Mouse (Mus musculus): ENCODE measurements around the gene Eras. TPM values are rescaled to one million over a fixed set of nuclear protein-coding genes. Genes with fewer than 3 reads are reported as not detected.

Eras gene
- polyA plus RNA-seq, 1 experiment from 2014 or later: not detected

DNA sequence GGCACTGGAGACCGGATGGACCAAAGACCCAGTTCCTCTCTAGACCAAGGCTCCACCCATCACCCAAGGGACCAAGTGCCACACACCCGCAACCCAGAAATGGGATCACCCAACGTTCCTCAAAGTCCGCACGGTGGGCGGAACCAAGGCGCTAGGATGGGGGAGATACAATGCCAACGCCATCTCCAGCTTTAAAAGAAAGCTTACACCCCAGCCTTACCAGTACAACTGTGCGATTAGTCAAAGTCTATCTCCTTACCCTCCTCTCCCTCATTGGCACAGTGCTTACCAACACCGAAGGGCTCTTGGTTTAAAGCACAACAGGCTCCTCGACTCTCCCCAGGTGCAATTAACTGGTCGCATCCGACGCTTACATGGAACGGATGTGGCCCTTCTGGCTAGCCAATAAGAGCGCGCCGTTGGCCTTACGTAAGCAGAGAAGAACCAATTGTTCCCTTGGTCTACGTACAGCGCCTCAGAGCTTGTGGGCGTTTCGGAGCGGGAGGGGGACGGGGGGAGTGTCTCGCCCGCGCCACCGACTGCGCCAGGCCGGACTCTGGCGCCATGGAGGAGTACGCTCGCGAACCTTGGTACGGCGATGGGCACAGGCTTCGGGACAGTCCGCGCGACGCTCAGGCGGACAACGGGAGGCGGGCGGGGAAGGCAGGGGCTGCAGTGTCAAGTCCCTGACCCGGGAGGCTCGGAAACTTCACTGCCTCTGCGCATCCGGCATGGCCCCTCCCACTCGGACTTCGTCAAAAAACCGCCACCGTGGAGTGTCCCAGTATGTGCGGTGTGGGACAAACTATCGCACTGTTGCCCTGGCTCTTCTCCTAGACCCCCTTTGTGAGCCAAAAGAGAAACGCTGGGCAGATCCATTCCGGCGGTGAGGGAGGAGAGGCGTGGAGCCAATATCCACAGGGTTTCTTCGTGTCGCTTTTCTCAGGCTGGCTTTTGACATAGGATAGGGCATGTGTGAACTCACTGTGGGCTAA is 29.2 kb downstream of the Eras start, which contains the start of the genes Pqbp1 and Timm17b:
TSS of gene Pqbp1 (minus strand) at position 390 of the 995 bp plus-strand sequence.
TSS of gene Timm17b (plus strand) at position 478 of the 995 bp plus-strand sequence.
- peak; percentile 85 for DNase-seq (ENCODE audit: low spot score)
- Histone ChIP-seq H3K36me3 (ENCODE audit: control insufficient read depth, insufficient read depth, low read length) (peaks cover 10% of the 10 kb centered on the region), H3K27me3 (replicated peaks; ENCODE audit: control insufficient read depth, insufficient read depth, low read length) (no peaks in the 10 kb centered on the region), H3K27ac (ENCODE audit: low read depth) (peak within 1 kb of the TSS; percentile 75; the same call in 1 of the 2 replicates), H3K4me3 (ENCODE audit: low read depth, low read length) (peak within 1 kb of the TSS; percentile 54), H3K9me3 (ENCODE audit: control insufficient read depth, low read length) (no peaks in the 10 kb centered on the region), H3K4me1 (replicated peaks; ENCODE audit: control insufficient read depth, insufficient read depth, low read length) (no peaks in the 10 kb centered on the region), H3K9ac (ENCODE audit: low read length) (peak within 1 kb of the TSS; percentile 58), H3K4me2 (ENCODE audit: low read length) (peak within 1 kb of the TSS; percentile 52)
- WGBS: 10% methylated on average over 57 of the region's 62 CpGs
- peak; percentile 99 for ATAC-seq (replicated peaks; ENCODE audit: low FRiP score, low TSS enrichment, low read depth)

DNA sequence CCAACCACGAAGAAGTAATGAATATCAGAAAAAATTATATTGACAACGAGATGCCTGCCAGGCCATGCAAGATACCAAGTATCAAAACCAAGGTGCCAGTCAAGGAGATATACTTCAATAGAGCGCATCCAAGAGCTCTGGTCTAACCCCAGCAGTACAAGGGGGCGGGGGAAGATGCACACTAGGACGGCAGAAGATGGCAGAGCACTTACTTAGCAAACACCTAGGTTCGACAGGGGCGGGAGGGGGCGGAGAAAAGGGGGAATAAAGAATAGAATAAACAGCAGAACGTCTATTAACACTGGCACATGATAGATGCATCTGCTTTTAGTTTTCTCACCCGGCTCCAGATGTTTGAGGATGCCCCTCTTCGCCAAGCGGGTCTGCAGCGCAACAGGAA is 30.2 kb downstream of the Eras start:
- Histone ChIP-seq H3K27ac (ENCODE audit: low read depth) (peak overlapping the region; percentile 75; the same call in 1 of the 2 replicates), H3K36me3 (ENCODE audit: control insufficient read depth, insufficient read depth, low read length) (peaks cover 13% of the 10 kb centered on the region)
- 28% methylated on average over 13 of the region's 13 CpGs for WGBS

DNA sequence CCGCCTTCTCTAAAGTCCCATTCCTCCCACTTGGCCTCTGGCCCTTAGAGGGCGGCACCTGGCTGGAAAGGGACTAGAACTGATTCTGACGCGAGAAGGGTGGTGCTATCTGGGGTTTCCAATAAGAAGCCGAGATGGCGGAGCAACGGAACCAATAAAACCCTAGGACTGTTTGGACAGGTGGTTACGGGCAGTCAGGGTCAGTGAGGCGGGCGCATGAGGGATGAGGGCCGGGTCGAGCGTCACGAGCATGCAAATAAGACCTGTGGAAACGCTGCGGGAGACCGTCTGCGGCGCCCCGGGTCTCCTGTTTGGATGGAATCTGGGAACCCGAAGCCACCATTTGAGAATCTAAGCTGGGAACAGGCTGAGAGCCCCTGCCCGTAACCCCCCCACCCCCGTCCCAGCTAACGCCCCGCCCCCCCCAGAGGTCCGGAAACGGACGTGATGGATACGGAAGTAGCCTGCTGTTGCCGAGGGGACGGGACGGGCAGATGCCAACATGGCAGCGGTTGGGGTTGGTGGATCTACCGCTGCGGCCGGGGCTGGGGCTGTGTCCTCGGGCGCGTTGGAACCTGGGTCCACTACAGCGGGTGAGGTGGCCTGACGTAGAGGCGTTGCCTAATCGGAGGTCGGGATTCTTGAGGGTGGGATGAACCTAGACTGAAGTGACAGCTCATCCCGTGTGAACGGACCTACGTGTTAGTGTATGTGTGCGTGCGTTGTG is 44.4 kb downstream of the Eras start, which contains the start of gene Slc35a2:
TSS of gene Slc35a2 (plus strand) at position 188 of the 727 bp plus-strand sequence.
- Histone ChIP-seq H3K36me3 (ENCODE audit: control insufficient read depth, insufficient read depth, low read length) (no peaks in the 10 kb centered on the region), H3K4me1 (replicated peaks; ENCODE audit: control insufficient read depth, insufficient read depth, low read length) (no peaks in the 10 kb centered on the region; the same call in 1 of the 2 replicates), H3K4me3 (ENCODE audit: low read depth, low read length) (peak within 1 kb of the TSS; percentile 57), H3K27me3 (replicated peaks; ENCODE audit: control insufficient read depth, insufficient read depth, low read length) (no peaks in the 10 kb centered on the region), H3K27ac (ENCODE audit: low read depth) (peak within 1 kb of the TSS; percentile 74), H3K4me2 (ENCODE audit: low read length) (peak within 1 kb of the TSS; percentile 53), H3K9ac (ENCODE audit: low read length) (peak within 1 kb of the TSS; percentile 35), H3K9me3 (ENCODE audit: control insufficient read depth, low read length) (no peaks in the 10 kb centered on the region)
- ATAC-seq (replicated peaks; ENCODE audit: low FRiP score, low TSS enrichment, low read depth) (peak; percentile 90), DNase-seq (ENCODE audit: low spot score) (peak; percentile 83)
- 10% methylated on average over 48 of the region's 49 CpGs for WGBS

More for the DNA sequence above, 30.2 kb downstream of the Eras start:
- DNase-seq (ENCODE audit: low spot score) (no peak), ATAC-seq (replicated peaks; ENCODE audit: low FRiP score, low TSS enrichment, low read depth) (no peak)
- Histone ChIP-seq H3K9me3 (ENCODE audit: control insufficient read depth, low read length) (no peaks in the 10 kb centered on the region), H3K4me1 (replicated peaks; ENCODE audit: control insufficient read depth, insufficient read depth, low read length) (no peaks in the 10 kb centered on the region), H3K27me3 (replicated peaks; ENCODE audit: control insufficient read depth, insufficient read depth, low read length) (no peaks in the 10 kb centered on the region), H3K9ac (ENCODE audit: low read length) (peak overlapping the region; percentile 48), H3K4me2 (ENCODE audit: low read length) (peak overlapping the region; percentile 48), H3K4me3 (ENCODE audit: low read depth, low read length) (peak overlapping the region; percentile 54)

DNA sequence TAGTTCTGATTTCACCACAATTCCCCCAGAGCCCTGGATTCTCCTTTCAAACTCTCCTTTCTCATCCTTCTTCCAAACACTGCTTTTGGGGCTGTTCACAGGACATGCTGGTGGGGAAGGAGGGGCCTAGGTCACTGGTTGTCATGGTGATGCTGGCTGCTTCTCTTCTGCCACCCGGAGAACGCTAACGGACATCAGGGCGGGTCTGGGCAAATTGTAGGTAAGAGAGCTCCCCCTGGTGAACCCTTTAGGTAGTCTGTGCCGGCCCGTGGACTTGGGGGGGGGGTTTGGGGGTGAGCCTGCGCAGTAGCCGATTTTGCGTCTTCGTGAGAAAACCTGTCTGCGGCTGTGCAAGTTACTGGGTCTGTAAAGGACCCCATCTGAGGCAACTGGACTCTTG is 48.6 kb downstream of the Eras start:
- WGBS: 10% methylated on average over 7 of the region's 11 CpGs
- peak overlapping the region; percentile 30 for H3K4me2 ChIP-seq (ENCODE audit: low read length)
- H3K4me1 ChIP-seq (replicated peaks; ENCODE audit: control insufficient read depth, insufficient read depth, low read length): no peaks in the 10 kb centered on the region; the same call in 1 of the 2 replicates
- no peak overlapping the region for H3K4me3 ChIP-seq (ENCODE audit: low read depth, low read length)
- ATAC-seq (replicated peaks; ENCODE audit: low FRiP score, low TSS enrichment, low read depth) (no peak), DNase-seq (ENCODE audit: low spot score) (peak; percentile 58)
- no peaks in the 10 kb centered on the region for H3K27me3 ChIP-seq (replicated peaks; ENCODE audit: control insufficient read depth, insufficient read depth, low read length)
- H3K9ac ChIP-seq (ENCODE audit: low read length): no peak overlapping the region
- H3K9me3 ChIP-seq (ENCODE audit: control insufficient read depth, low read length): no peaks in the 10 kb centered on the region
- no peak overlapping the region for H3K27ac ChIP-seq (ENCODE audit: low read depth)
- H3K36me3 ChIP-seq (ENCODE audit: control insufficient read depth, insufficient read depth, low read length): 0 out of 2 replicates have a peak, but pooled peaks cover 6% of the 10 kb centered on the region

DNA sequence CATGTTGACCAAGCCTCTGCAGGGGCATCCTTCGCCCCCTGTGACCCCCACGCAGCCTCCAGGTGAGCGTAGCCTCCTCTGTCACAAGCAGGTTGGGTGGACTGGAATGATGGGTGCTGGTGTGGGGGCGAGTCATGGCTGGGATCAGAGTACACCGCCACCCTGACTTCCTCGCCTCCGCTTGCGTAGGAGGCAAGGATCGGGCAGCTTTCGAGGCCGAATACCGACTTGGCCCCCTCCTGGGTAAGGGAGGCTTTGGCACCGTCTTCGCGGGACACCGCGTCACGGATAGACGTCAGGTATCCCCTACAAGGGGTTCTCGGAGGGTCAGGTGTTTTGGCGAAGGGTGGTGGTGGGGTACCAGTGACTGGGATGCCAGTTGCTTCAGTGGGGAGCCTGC is 49.9 kb downstream of the Eras start:
- Histone ChIP-seq H3K27ac (ENCODE audit: low read depth) (no peak overlapping the region), H3K36me3 (ENCODE audit: control insufficient read depth, insufficient read depth, low read length) (peaks cover 12% of the 10 kb centered on the region; the same call in 1 of the 2 replicates), H3K9ac (ENCODE audit: low read length) (peak overlapping the region; percentile 30), H3K4me3 (ENCODE audit: low read depth, low read length) (peak overlapping the region; percentile 42), H3K9me3 (ENCODE audit: control insufficient read depth, low read length) (no peaks in the 10 kb centered on the region), H3K4me1 (replicated peaks; ENCODE audit: control insufficient read depth, insufficient read depth, low read length) (no peaks in the 10 kb centered on the region; the same call in 1 of the 2 replicates), H3K27me3 (replicated peaks; ENCODE audit: control insufficient read depth, insufficient read depth, low read length) (no peaks in the 10 kb centered on the region), H3K4me2 (ENCODE audit: low read length) (peak overlapping the region; percentile 67)
- 12% methylated on average over 21 of the region's 21 CpGs for WGBS
- ATAC-seq (replicated peaks; ENCODE audit: low FRiP score, low TSS enrichment, low read depth) (peak; percentile 13), DNase-seq (ENCODE audit: low spot score) (peak; percentile 53)

DNA sequence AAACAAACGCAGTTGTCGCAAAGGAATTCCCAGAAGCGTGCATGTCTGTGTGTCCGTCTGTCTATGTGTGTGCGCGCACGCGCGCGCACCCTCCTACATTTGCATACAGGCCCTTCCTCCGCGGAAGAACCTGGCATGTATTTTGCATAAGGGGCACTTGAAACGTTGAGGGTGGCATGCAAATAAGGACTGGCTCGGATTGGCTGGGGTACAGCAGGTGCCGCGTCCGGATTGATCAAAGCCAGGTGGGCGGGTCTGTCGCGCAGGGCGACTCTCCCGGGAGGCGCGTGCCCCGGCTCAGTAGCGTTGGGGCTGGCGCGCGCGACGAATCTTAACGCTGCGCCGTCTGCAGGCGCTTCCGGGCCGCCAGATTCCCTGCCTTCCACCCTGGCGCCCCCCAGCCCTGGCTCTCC is 50.4 kb downstream of the Eras start, which contains the start of gene Pim2:
TSS of gene Pim2 (plus strand) at position 256 of the 413 bp plus-strand sequence.
- Histone ChIP-seq H3K9me3 (ENCODE audit: control insufficient read depth, low read length) (no peaks in the 10 kb centered on the region), H3K27ac (ENCODE audit: low read depth) (no peak within 1 kb of the TSS), H3K4me2 (ENCODE audit: low read length) (peak within 1 kb of the TSS; percentile 67), H3K9ac (ENCODE audit: low read length) (peak within 1 kb of the TSS; percentile 30), H3K27me3 (replicated peaks; ENCODE audit: control insufficient read depth, insufficient read depth, low read length) (no peaks in the 10 kb centered on the region), H3K4me3 (ENCODE audit: low read depth, low read length) (peak within 1 kb of the TSS; percentile 42), H3K4me1 (replicated peaks; ENCODE audit: control insufficient read depth, insufficient read depth, low read length) (no peaks in the 10 kb centered on the region; the same call in 1 of the 2 replicates), H3K36me3 (ENCODE audit: control insufficient read depth, insufficient read depth, low read length) (peaks cover 12% of the 10 kb centered on the region; the same call in 1 of the 2 replicates)
- ATAC-seq (replicated peaks; ENCODE audit: low FRiP score, low TSS enrichment, low read depth): peak; percentile 89
- WGBS: 11% methylated on average over 27 of the region's 38 CpGs
- peak; percentile 70 for DNase-seq (ENCODE audit: low spot score)

Measured in intestine, embryonic 14.5 days (tissue).